Mouse (Mus musculus) C2C12 (cell line): ENCODE data around the gene Gm20388.

Source experiments
- CTCF ChIP-seq: IDR thresholded peaks from one replicate; pipeline ENCODE4 v1.5.1; 2011; ENCODE audit not compliant: control insufficient read depth, insufficient read depth, insufficient read length
- USF1 ChIP-seq: IDR thresholded peaks from one replicate; pipeline ENCODE4 v1.6.1; 2011; ENCODE audit warnings: low read depth, mild to moderate bottlenecking, control low read depth, moderate library complexity

- TF ChIP-seq USF1 = no peak
- TF ChIP-seq CTCF = no peak
Observed at GRCm38 (mm10) chr8:120051908-120052307, 141.3 kb downstream of the Gm20388 start.
